ENCODE assay signal across 8 mouse cellular contexts in the genomic region with DNA sequence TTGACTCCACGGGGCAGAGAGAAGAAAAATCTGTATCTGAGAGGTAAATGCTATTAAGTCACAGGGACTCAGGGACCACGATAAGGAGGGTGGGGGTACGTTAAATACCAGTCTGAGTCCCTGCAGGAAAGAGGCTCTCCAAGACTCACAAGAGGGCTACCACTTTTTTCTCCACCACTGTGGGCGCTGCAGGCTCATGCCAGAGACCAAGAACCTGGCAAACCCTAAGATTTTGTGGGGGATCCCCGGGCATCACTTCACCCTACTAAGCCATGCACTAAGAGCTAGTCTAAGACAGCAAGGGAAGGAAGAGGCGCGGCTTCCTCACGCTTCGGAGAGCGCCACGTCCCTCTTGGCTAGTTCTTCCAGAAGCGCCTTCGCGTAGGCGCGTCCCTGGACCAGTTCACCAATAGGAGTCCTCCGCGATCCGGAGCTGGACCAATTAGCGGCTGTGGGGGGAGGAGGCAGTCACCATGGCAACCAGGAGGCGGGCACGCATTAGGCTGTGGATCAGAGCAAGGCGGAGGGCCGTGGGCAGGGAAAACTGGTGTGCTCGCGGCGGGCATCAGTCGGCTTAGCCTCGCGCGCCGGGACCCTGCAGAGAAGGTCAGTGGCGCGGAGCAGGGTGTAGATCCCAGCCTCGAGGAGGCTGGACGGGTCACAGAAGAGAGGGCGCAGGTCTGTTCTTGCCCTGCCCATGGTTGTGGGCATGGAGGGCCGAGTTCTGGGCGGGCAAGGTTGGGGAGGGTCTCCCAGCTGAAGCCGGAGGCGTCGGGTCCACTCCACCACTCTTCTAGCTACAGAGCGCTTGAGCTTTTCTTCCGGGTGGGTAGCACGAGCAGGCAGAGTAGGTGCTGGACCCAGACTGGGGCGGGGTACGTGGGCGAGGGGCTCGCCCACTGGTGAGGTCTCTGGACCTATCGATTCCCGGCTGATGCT. TPM values are rescaled to one million over a fixed set of nuclear protein-coding genes. Genes with fewer than 3 reads are reported as not detected.
DNase-seq lines count a peak whose midpoint lies in the region; ATAC-seq and TF ChIP-seq lines count a peak whose summit lies in the region.

TSS of gene Nucb2 (plus strand) at position 491 of the 939 bp plus-strand sequence.

- H3K36me3 ChIP-seq in hindbrain, embryonic 10.5 days: no peaks in the 10 kb centered on the region
- no peaks in the 10 kb centered on the region for H3K36me3 ChIP-seq in lung, postnatal 0 days (ENCODE audit: insufficient read depth, low read length)

- TF ChIP-seq EP300 in lung, postnatal 0 days (IDR thresholded peaks at IDR 0.05): no peak

- under 1% methylated on average over 51 of the region's 51 CpGs for WGBS in hindbrain, embryonic 10.5 days
- under 1% methylated on average over 47 of the region's 51 CpGs for WGBS in lung, postnatal 0 days

- DNase-seq in MN1 (ENCODE audit: low spot score): peak; percentile 99
- peak; percentile 99 for DNase-seq in cerebellum, adult 9-10 months
- peak; percentile 99 for DNase-seq in hindbrain, embryonic 10.5 days (ENCODE audit: low spot score)
- DNase-seq in layer of hippocampus, adult 9-11 months: peak; percentile 99
- peak; percentile 99 for DNase-seq in lung, postnatal 0 days (ENCODE audit: low spot score)
- peak; percentile 96 for DNase-seq in ovary, postnatal 14 days (ENCODE audit: low spot score)
- peak; percentile 97 for DNase-seq in thymus, postnatal 14 days

- peak within 1 kb of the TSS; percentile 62 for H3K9ac ChIP-seq in lung, postnatal 0 days (replicated peaks; ENCODE audit: low read depth)

- no peaks in the 10 kb centered on the region for H3K9me3 ChIP-seq in hindbrain, embryonic 10.5 days
- H3K9me3 ChIP-seq in lung, postnatal 0 days (ENCODE audit: low read length): no peaks in the 10 kb centered on the region

- peak; percentile 99 for ATAC-seq in frontal cortex, adult (ENCODE audit: low TSS enrichment)
- peak; percentile 100 for ATAC-seq in lung, postnatal 0 days

- H3K4me2 ChIP-seq in lung, postnatal 0 days (replicated peaks; ENCODE audit: low read depth, low read length): peak within 1 kb of the TSS; percentile 92

- peak; percentile 45 for TF ChIP-seq CTCF in lung, postnatal 0 days (IDR thresholded peaks at IDR 0.05)

- H3K4me3 ChIP-seq in hindbrain, embryonic 10.5 days: peak within 1 kb of the TSS; percentile 74
- peak within 1 kb of the TSS; percentile 58 for H3K4me3 ChIP-seq in lung, postnatal 0 days (ENCODE audit: low read depth, low read length)

- H3K4me1 ChIP-seq in hindbrain, embryonic 10.5 days (replicated peaks): peaks cover 18% of the 10 kb centered on the region
- H3K4me1 ChIP-seq in lung, postnatal 0 days (ENCODE audit: insufficient read depth, low read depth, low read length): no peaks in the 10 kb centered on the region

- H3K27ac ChIP-seq in hindbrain, embryonic 10.5 days: peak within 1 kb of the TSS; percentile 90
- H3K27ac ChIP-seq in lung, postnatal 0 days (ENCODE audit: low read length): peak within 1 kb of the TSS; percentile 22

- H3K27me3 ChIP-seq in hindbrain, embryonic 10.5 days (ENCODE audit: insufficient read depth, poor library complexity, severe bottlenecking): 0 out of 2 replicates have a peak, but pooled peaks cover 3% of the 10 kb centered on the region
- H3K27me3 ChIP-seq in lung, postnatal 0 days (replicated peaks; ENCODE audit: insufficient read depth, low read length): no peaks in the 10 kb centered on the region

RNA-seq across cellular contexts. Expression of gene Nucb2, which starts in this region (rescaled TPM):
- 9.9 and 12.0 TPM in 2 replicates for polyA plus RNA-seq in hindbrain, embryonic 10.5 days (2016; fragmentation: Nextera tagmentation; extraction: Ambion mirVana)
- 40.3 and 49.9 TPM in 2 replicates for polyA plus RNA-seq in lung, postnatal 0 days (2015; fragmentation: Nextera tagmentation; extraction: Ambion mirVana)

Comparison
In these comparisons a context has a peak if more than half of its experiments do, and no peak if none do; other contexts are left out.
1. Peak in every context shown above with its lines: DNase-seq, ATAC-seq, H3K4me3 ChIP-seq and H3K27ac ChIP-seq.